Mouse (Mus musculus) skeletal muscle tissue, postnatal 0 days (tissue): ENCODE results near the gene Dao. TPM values are rescaled to one million over a fixed set of nuclear protein-coding genes. Genes with fewer than 3 reads are reported as not detected.

Source experiments
- polyA plus RNA-seq: library from polyadenylated mRNA; unstranded; fragments of >200 nt; fragmentation: Nextera tagmentation; extraction: Ambion mirVana; gene quantifications from 2 replicates; pipeline ENCODE4 v1.2.1, GENCODE M21; 2015

The Dao gene
- not detected in 2 replicates for polyA plus RNA-seq

GRCm38 (mm10) chr5:114003542-114003941, at the start of gene Dao:
Dao (plus strand) TSS chr5:114003703.

GRCm38 (mm10) chr5:113993487-113994465, 9.7 kb upstream of the Dao start, which contains the start of gene Ssh1:
Ssh1 (minus strand) TSS chr5:113993894.

GRCm38 (mm10) chr5:114065161-114065560, 61.7 kb downstream of the Dao start, which contains the start of gene Usp30:
Usp30 (plus strand) TSS chr5:114065461.

Other genes with a start within 250 kb of the Dao start
- gene Sart3, start 231.2 kb upstream of the Dao start, polyA plus RNA-seq, result 9.7 and 10.8 TPM in 2 replicates
- gene Iscu, start 231.0 kb upstream of the Dao start, polyA plus RNA-seq, result 125 and 137 TPM in 2 replicates
- 35.7 and 42.6 TPM in 2 replicates for gene Tmem119, start 203.2 kb upstream of the Dao start, polyA plus RNA-seq
- gene Selplg, start 171.1 kb upstream of the Dao start, polyA plus RNA-seq, result 4.5 and 5.2 TPM in 2 replicates
- gene Coro1c, start 94.9 kb upstream of the Dao start, polyA plus RNA-seq, result 31.3 and 38.3 TPM in 2 replicates
- 5.6 and 6.1 TPM in 2 replicates for gene Ssh1, start 9.8 kb upstream of the Dao start, polyA plus RNA-seq
- 5.4 and 5.5 TPM in 2 replicates for gene Usp30, start 61.8 kb downstream of the Dao start, polyA plus RNA-seq
- not detected in 2 replicates for gene Svop, start 87.9 kb downstream of the Dao start, polyA plus RNA-seq
- gene Alkbh2, start 124.5 kb downstream of the Dao start, polyA plus RNA-seq, result 3.9 TPM in 2 replicates
- gene Ung, start 126.7 kb downstream of the Dao start, polyA plus RNA-seq, result 9.8 and 11.2 TPM in 2 replicates
- gene Acacb, start 142.8 kb downstream of the Dao start, polyA plus RNA-seq, result 9.2 and 12.0 TPM in 2 replicates